Mouse (Mus musculus): ENCODE results near the gene Creb3l1.

Gene Creb3l1

DNA sequence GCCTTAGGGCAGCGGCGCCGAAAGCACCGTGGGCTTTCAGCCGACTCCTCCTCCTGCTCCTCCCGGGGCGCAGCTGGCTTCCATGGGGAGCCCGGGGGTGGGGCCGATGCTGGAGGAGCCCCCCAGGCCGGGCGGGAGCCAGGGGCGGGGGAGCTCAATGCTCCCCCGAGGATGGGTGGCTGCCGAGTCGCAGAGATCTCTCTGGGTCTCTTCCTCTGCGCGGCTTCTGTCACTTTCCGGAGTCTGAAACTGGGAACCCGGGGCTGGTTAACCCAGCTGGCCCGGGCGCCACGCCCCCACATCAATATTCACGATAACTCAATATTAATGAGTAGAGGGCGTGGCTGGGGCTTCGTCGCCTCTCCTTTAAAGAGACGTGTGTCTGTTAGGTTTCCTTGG lies at the start of gene Creb3l1:
Creb3l1 (minus strand) TSS at position 229 of the 399 bp plus-strand sequence.
- DNase-seq (ENCODE audit: low spot score): no peak

DNA sequence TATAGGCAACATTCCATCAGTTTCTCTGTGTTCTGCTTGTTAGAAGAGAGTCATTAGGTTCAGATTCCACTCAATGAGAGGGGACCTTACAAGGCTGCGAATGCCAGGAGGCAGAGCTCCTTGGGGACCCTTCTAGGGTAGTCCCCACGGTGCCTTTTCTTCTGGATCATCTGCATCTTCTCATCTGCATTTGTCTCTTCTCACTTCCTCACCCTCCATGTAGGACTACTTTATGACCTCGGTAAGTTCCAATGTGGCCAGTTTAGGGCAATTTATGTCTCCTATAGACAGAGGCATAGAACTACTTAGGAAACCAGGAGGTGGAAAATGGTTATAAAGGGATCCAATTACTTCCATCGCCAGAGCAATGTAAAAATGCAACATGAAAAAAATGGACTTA lies 46.8 kb upstream of the Creb3l1 start:
- no peak for DNase-seq (ENCODE audit: low spot score)

DNA sequence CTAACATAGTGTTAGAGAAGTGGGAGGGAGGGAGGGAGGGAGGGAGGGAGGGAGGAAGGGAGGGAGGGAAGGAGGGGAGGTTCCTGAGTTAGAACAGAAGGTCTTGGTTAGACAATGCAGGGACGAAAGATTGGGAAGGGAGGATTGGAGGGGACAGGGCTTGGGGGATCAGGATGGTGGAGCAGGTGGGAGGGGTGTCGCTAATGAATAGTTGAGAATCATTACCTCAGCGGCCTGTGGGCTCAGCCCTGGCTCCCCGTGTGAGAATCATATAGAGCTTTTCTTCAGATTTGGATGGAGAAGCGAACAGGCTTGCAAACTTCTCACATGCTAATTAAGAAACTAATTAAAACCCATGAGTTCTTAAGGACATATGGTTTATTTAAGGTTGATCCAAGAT lies 45.3 kb upstream of the Creb3l1 start:
- no peak for DNase-seq (ENCODE audit: low spot score)

DNA sequence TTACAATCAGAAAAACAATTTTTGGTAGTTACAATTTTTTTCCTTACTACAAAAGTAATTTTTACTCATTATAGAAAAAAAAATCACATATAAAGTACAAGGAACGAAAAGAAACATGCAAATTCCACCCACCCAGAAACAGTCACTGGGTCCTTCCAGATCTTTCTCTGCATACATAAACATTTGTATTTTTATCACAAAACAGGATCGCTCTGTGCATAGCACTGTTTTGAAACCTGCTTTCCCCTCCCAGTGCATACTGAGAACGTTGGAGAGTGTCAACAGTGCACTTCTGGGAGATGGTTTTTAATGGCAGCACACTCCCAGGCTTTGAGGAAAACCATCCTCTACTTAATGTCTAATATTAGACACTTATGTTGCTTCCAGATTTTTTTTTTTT lies 43.3 kb upstream of the Creb3l1 start:
- DNase-seq (ENCODE audit: low spot score): no peak

DNA sequence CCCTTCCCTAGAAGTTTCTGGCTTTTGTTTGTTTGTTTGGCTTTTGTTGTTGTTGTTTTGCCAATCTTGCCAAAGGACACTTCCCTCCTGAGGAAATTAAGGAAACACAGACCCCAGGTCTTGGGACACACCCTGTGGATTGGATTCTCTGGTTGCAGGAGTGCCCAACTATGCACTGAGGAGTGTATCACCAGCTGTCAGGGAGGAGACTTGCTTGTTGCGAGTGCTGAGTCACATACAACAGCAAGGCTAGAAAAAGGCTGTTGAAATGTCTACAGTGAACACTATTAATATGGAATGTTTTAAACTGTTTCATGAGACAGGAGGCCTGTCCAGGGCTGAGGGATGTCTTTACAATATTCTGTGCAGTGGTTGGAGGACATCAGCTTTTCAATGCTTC lies 42.6 kb upstream of the Creb3l1 start:
- DNase-seq (ENCODE audit: low spot score): no peak

DNA sequence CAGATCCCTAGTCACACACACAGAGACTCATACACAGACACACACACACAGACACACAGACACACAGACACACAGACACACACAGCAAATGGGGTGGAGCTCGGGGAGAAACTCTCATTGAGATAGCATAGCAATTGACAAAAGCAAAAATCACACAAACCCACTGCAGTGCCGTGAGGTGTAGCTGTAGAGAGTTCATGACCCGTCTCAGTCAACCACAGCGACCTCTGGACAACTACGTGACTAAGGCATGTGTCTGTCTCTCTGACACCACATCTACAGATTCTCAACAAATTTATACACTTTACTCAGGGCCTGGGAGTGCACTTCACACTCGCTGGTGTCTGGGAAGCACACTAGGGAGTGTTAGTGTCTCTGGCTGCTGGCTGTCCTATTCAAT lies 41.6 kb upstream of the Creb3l1 start:
- DNase-seq (ENCODE audit: low spot score): no peak

DNA sequence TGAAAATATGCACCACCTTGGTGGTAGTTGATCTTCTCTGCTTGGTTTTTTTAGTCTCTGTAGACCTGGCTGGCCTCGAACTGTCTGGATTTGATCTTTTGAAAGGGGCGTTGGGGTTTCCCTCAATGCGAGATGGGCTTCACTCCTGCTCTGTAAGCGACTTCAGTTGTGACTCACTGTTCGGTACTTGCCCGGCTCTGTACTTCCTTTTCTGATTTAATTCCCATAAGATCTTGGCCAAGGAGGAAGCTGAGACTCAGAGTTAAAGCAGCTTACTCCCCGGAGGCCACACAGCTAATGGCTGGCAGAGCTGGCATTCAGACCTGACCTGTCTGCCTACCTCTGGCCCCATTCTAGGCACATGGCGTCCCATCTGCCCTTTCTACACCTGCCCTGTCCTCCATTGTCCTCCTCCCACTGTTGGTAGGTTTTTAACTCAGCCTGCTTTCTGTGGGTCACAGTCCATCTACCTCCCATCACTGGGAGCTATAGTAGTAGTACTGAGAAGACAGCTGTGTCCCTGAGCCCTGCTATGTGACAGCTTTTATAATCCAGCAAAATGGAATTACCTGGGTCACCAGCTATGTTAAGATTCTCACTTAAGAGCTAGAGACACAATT lies 41.1 kb upstream of the Creb3l1 start:
- DNase-seq (ENCODE audit: low spot score): no peak

DNA sequence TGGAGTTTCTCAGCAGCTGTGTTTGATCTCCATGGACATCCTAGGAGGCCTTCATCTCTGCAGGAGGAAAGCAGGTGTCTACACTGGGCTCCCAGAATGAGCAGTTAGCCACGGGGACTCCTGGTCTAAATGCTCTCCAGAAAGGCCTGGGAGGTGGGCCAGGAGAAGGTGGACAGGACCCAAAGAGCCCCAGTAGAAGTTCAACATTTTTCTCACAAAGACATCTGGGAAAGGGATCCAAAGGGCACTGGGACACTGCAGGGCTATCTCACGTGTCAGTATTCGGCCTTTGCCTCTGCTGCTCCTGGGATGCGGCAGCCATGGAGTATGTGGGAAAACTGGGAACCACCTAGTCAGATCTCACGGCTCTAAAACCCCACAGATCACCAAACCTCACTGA lies 38.8 kb upstream of the Creb3l1 start:
- no peak for DNase-seq (ENCODE audit: low spot score)

DNA sequence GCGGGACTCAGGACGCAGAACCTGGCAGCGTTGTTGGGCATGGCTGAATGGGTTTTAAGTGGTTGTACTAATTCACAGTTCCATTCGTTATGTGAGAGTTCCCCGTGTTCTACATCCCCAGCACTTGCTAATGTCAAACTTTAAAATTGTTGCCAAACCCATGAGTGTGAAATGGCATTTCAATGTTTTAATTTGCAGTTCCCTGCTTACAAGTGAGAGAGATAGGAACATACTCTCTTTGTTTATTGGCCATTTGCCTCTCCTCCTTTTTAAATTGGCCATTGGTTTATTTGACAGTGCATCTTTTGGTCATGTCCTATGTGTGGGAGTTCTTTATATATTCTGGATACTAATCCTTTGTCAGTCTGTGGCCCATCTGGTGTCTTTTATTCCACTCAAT lies 37.0 kb upstream of the Creb3l1 start:
- no peak for DNase-seq (ENCODE audit: low spot score)

DNA sequence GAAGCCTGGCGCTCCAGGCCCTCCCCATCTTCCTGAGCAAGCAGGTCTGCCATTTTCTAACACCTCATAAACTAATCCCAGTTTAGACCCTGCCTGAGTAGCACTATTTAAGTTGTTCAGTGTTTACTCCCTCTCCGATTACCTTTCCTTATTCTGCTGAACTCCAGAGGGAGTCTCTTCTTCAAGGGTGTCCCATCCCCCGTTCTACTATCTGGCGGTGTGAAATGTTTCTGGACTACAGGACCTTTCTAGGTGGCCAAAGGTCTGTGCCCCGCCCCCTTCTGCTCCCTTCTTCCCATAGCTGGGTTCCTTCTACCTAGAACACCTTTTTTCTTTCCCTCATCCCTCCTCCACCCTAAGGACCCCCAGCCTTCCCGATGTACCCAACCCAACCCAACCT lies 36.0 kb upstream of the Creb3l1 start:
- DNase-seq (ENCODE audit: low spot score): no peak

DNA sequence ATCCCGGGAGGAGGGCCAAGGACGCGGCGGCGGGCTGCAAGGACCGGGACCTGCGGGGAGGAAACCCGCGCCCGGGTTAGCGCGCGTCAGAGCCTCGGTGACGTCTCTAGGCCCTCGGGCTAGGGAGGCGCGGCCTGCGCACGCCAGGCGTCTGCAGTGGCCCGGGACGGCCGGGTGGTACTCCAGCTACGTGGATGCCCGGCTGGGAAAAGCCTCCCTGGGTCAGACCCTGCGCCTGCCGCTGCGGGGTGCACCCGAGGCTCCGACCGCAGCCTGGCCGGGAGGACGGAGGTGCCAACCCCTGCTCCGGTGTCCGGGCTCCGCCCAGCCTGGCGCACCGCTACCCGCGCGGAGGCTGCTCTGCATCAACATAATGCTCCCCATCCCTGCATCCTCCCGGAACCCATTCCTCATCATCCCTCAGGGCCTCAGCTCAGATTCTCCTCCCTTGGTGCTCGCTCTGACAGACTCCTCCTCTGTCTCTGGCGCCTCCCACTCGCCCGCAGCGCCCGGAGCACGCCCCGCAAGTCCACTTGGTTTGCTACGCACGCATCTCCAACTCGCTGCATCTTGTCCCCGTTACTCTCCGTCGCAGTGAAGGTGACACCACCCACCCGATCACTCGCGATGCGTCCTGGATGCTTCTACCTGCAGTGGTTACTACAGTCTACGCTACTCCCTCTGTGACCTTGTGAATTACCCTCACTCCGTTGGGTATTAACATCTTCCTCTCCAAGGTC lies 35.3 kb upstream of the Creb3l1 start:
- peak; percentile 23 for DNase-seq (ENCODE audit: low spot score)

DNA sequence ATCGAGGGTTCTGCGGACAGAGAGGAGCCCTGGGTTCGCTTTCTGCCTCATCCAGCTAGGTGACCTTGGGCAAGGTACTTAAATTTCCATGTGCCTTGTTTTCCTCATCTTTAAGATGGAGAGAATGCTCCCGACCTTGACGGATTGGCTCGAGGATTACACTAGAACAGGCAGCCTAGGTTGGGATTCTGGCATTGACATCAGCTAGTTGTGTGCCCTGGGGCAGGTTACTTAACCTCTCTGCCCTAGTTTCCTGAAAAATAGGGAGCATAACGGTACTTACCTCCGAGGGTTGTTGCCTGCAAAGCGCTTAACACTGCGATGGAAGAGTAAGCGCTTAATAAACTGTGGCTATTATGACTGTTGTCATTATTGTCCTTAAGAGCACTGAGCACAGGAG lies 34.6 kb upstream of the Creb3l1 start:
- no peak for DNase-seq (ENCODE audit: low spot score)

DNA sequence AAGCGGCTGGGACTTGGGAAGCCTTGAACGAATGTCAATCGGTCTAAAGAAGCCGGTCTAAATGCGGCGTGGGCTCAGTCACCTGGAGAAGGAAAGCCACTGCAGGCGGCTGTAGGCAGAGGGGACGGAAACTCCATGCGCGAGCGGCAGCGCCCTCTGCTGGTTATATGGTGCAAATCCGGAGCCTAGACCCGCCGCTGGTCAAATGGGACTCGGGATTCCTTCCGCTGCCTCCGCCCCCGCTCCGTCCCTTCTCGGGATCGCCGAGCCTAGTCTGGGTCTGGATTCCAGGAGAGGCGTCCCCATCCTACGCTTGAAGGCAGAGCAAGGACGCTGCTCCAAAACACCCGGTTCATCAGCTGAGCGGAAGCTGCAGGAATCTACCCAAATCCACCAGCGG lies 34.2 kb upstream of the Creb3l1 start:
- peak; percentile 59 for DNase-seq (ENCODE audit: low spot score)

DNA sequence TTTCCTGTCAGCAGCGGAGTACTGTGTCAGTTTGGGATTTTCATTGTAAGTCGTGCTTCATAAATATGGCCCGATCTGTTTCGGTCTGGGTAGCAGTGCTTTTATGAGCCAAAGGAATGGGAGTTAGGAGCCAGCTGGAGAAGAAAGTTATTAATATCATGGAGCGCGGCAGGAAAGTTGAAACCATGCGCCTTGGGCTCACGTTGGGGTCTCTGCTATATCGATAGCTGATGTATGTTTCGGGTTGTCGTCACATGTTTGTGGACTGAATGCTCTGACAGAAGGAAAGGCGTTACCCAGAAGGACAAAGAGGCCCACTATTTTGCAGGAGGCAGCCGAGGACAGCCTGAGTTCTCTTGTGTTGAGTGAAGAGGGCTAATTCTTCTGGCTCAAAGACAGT lies 32.5 kb upstream of the Creb3l1 start:
- no peak for DNase-seq (ENCODE audit: low spot score)

DNA sequence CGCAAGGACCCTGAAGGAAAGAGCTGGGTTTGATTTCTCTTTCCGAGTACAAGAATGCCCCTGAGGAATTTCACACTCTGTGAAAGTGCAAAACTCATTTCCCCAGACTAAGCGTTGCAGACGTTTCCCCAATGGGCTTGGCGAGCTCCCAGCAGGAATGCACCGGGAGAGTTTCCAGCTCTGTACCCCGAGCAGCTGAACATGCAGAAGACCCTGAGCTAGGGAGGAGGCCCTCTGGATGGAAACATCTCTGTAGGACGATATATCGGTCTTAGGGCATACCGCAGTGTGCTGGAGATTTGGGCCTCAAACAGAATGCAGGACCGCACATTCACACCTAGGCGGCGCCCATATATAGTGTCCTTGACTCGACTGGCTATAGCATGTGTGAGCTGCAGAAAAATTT lies 31.5 kb upstream of the Creb3l1 start:
- no peak for DNase-seq (ENCODE audit: low spot score)

DNA sequence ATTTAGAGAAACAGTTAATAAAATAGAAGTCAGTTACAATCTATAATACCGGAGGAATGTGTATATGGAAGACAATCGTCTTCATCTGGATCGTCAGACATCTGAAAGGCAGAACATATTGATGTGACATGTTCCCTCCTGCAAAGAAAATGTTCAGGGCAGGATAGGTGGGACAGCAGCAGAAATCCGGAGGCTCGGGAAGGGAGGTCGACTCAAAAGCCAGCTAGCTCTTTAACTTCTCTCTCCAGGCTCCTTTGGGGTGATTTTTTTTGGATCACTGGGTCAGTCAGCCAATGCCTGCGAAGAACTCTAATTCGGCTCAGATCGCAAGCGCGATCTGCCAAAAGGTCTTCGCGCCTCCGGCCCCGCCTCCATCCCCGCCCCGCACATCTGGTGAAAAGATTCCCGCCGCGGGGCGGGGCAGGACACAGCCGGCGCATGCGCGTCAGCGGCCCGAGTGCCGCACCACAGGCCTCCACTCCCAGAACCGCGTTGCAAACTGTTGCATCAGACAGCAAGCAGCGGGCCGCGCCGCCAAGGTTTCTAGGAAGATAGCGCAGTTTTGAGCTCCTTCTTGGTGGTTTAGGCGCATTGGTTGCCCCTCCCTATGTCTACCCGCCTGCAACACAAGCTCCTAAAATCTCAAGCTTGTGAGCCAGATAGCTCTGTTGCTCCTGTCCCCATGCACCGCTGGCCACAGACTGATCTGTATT lies 31.0 kb upstream of the Creb3l1 start:
- DNase-seq (ENCODE audit: low spot score): peak; percentile 59

DNA sequence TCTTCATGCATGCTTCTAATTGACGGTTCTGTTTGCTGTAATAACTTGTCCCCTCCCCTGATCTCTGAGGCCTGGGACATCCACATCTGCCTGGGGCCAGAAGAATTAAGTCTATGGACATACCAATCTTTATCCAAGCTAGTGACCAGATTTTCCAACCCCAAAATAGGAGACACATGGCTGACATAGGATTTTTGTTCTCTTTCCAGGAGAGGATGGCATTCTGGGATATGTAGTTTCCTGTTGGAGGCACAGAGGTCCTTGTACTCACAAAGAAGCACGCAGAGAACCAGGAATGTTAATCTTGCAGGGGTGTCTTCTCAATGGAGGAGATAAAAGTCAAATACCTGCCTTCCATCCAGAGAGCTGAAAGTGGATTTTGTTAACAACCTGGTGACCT lies 28.5 kb upstream of the Creb3l1 start:
- no peak for DNase-seq (ENCODE audit: low spot score)

DNA sequence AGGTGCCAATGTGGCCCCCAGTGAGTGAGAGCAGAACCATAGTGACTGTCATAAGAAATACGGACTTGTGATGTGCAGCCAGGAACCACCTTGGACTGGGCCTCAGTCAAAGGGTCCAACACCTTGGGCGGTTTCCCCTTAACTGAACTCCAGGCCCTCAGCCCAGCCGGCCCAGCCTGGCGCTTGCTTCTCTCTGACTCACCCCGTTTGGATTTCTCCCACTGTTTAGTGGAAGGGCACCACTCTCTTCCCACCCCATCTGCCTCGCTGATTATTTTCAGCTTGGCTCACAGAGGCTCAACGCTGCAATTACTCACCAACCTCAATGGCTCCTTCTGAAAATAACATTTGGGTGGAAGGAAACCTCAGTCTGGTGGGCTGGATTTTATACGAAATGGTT lies 27.9 kb upstream of the Creb3l1 start:
- DNase-seq (ENCODE audit: low spot score): no peak

DNA sequence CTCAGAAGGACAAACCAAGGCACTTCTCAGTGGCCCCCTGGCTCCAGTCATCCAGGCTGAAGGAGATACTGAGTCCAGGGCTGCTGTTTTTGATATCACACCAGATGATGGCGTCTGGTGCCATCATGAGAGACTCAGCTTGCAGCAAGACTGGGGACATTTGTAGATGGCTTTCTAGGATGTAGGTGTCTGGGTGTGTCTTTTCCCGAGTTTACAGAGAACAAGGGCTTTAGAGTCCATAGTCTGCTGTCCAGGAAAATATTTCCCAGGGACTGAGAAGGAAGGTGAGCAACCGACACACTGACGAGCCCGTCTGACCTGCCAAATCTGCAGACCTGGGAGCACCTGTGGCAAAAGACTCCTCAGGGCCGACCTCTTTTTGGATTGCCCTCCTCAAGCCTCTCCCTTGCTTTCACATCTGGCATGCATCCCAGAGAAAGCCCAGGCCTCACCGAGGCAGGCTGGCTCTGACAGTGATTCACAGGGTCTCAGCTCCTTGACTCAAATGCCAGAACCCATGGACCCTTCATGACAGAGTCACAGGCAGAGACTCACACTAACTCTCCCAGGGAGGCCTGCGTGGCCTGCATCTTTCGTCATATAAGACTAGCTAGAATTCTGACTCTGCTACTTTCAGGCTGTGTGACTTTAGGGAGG lies 23.9 kb upstream of the Creb3l1 start:
- no peak for DNase-seq (ENCODE audit: low spot score)

DNA sequence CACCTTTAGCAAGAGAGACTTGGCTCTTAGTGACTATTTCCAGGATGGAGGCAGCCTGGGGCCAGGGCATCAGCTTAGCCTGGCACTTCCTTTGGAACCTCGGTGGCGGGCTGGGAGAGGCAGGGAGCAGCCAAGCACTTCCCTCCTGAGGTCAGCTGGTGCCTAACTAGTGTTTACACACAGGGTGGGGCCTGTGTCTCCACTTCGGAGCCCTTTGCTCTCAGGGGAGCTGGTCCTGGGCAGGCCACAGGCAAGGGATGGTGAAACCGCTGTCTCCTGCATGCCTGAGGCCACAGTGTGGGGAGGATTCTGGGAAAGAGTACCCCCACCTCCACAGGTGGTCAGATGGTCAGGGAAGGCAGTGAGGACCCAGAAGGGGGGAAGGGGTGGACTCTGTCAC lies 23.3 kb upstream of the Creb3l1 start:
- no peak for DNase-seq (ENCODE audit: low spot score)

DNA sequence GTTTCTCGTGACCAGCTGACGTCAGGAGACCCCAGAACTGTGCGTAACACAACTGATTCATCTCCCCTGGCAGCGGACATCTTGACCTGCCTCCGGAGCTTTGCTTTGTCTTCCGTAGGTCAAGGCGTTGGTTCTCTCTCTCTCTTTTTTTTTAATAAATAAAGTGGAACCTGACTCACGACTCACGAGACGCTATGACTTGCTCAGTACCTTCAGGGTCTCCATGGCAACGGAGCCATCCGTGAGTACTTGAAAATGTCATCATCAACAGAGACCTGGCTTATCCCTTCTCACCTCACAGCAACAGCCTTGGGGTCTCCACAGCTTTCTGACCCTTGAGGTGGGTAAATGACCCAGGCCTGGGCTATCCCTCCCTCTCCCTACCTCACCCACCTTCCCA lies 19.0 kb upstream of the Creb3l1 start:
- no peak for DNase-seq (ENCODE audit: low spot score)

DNA sequence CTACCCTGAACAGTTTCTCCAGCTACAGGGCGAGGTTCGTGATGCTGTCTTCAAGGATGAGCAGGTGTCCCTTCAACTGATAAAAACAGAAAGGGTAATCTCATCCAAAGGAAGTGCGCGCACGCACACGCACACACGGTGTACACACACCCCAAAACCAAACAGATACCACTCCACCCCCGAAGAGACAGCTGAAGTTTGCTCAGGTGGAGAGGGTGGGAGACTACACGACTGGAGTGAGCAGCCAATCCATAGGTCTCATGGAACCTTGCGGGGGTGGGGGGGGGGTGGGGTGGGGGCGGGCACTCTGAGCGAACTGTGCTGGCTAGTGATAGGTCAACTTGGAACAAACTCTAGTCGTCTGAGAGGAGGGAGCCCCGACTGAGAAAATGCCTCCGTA lies 17.2 kb upstream of the Creb3l1 start:
- DNase-seq (ENCODE audit: low spot score): no peak

DNA sequence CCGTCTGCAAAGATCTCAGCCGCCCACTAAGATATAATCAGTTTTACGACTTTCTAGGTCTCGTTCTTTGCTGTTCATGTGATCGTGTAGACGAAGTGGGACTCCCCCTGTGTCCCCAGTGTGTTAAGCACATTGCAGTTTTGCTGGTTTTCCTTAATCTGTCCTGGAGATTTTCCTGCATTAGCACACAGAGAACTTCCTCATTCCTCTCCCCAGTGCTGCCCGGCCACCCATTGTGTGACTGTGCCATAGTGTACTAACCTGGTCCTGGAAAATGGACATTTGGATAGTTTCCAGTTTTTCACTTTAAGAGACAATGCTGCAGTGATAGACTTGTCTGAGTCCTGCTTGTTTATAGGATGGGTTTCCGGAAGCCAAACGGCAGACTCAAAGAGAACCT lies 10.0 kb upstream of the Creb3l1 start:
- DNase-seq (ENCODE audit: low spot score): no peak

All from urinary bladder, postnatal 10 days (tissue).